Comparison of ENCODE assay signal across 7 mouse cellular contexts in genomic region chr16:49766326-49766725, GRCm38 (mm10). TPM values are rescaled to one million over a fixed set of nuclear protein-coding genes. Genes with fewer than 3 reads are reported as not detected.
A peak's percentile ranks its signal among the peaks of the same experiment; 100 is the strongest.
DNase-seq lines count a peak whose midpoint lies in the region; ATAC-seq and TF ChIP-seq lines count a peak whose summit lies in the region.

No protein-coding gene starts in this region.

- no peak for ATAC-seq in limb, embryonic 14.5 days (ENCODE audit: low FRiP score, low read depth)
- ATAC-seq in erythroblast, adult 5-6 weeks (replicated peaks; ENCODE audit: low FRiP score, poor library complexity, severe bottlenecking): peak; percentile 84
- ATAC-seq in liver, embryonic 15.5 days (ENCODE audit: insufficient read depth): peak; percentile 41; the same call in 1 of the 2 replicates
- ATAC-seq in stomach, postnatal 0 days (ENCODE audit: low FRiP score, low TSS enrichment): no peak

- TF ChIP-seq POLR2A in limb, embryonic 14.5 days (IDR thresholded peaks at IDR 0.05; ENCODE audit: borderline replicate concordance, extremely low read depth, insufficient read depth, insufficient read length): no peak

- H3K9me3 ChIP-seq in limb, embryonic 14.5 days (ENCODE audit: control insufficient read depth, low read length): no peaks in the 10 kb centered on the region
- H3K9me3 ChIP-seq in limb, embryonic 10.5 days (replicated peaks): no peaks in the 10 kb centered on the region
- H3K9me3 ChIP-seq in liver, embryonic 15.5 days (replicated peaks): no peaks in the 10 kb centered on the region
- no peaks in the 10 kb centered on the region for H3K9me3 ChIP-seq in stomach, postnatal 0 days (ENCODE audit: control insufficient read depth, low read length)

- WGBS in limb, embryonic 14.5 days: 67% methylated on average over 3 of the region's 3 CpGs
- WGBS in limb, embryonic 10.5 days: 69% methylated on average over 3 of the region's 3 CpGs
- WGBS in liver, embryonic 15.5 days (ENCODE audit: insufficient replicate concordance): 16% methylated on average over 3 of the region's 3 CpGs
- WGBS in stomach, postnatal 0 days: 57% methylated on average over 3 of the region's 3 CpGs

- no peak for TF ChIP-seq EP300 in stomach, postnatal 0 days (optimal IDR thresholded peaks at IDR 0.05)

- H3K27ac ChIP-seq in limb, embryonic 14.5 days (replicated peaks; ENCODE audit: low read depth, low read length): no peak overlapping the region
- no peak overlapping the region for H3K27ac ChIP-seq in limb, embryonic 10.5 days
- H3K27ac ChIP-seq in liver, embryonic 15.5 days (replicated peaks): peak overlapping the region; percentile 81
- H3K27ac ChIP-seq in stomach, postnatal 0 days (replicated peaks): no peak overlapping the region

- H3K27me3 ChIP-seq in limb, embryonic 14.5 days (ENCODE audit: control insufficient read depth, insufficient read depth, low read length): no peaks in the 10 kb centered on the region
- no peaks in the 10 kb centered on the region for H3K27me3 ChIP-seq in limb, embryonic 10.5 days (ENCODE audit: low read depth, poor library complexity, severe bottlenecking)
- H3K27me3 ChIP-seq in liver, embryonic 15.5 days: no peaks in the 10 kb centered on the region
- no peaks in the 10 kb centered on the region for H3K27me3 ChIP-seq in stomach, postnatal 0 days (ENCODE audit: control insufficient read depth, insufficient read depth, low read length)

- peak; percentile 73 for TF ChIP-seq CTCF in stomach, postnatal 0 days (IDR thresholded peaks at IDR 0.05; ENCODE audit: low read depth)

- no peak overlapping the region for H3K4me2 ChIP-seq in limb, embryonic 14.5 days (replicated peaks; ENCODE audit: low read depth, low read length, severe bottlenecking)
- no peak overlapping the region for H3K4me2 ChIP-seq in liver, embryonic 15.5 days
- H3K4me2 ChIP-seq in stomach, postnatal 0 days (replicated peaks; ENCODE audit: low read depth): no peak overlapping the region

- peaks cover 8% of the 10 kb centered on the region for H3K36me3 ChIP-seq in limb, embryonic 14.5 days (ENCODE audit: control insufficient read depth, insufficient read depth, low read length)
- H3K36me3 ChIP-seq in limb, embryonic 10.5 days: no peaks in the 10 kb centered on the region
- no peaks in the 10 kb centered on the region for H3K36me3 ChIP-seq in liver, embryonic 15.5 days (replicated peaks)
- no peaks in the 10 kb centered on the region for H3K36me3 ChIP-seq in stomach, postnatal 0 days (ENCODE audit: control insufficient read depth, insufficient read depth, low read length)

- H3K9ac ChIP-seq in limb, embryonic 14.5 days (ENCODE audit: low read depth, low read length, severe bottlenecking): no peak overlapping the region
- H3K9ac ChIP-seq in liver, embryonic 15.5 days: 0 out of 2 replicates have a peak overlapping the region, but pooled peaks have one; percentile 5
- H3K9ac ChIP-seq in stomach, postnatal 0 days (ENCODE audit: low read length): no peak overlapping the region

- H3K4me1 ChIP-seq in limb, embryonic 14.5 days (ENCODE audit: control insufficient read depth, insufficient read depth, low read length): no peaks in the 10 kb centered on the region
- no peaks in the 10 kb centered on the region for H3K4me1 ChIP-seq in limb, embryonic 10.5 days
- H3K4me1 ChIP-seq in liver, embryonic 15.5 days (replicated peaks): peaks cover 56% of the 10 kb centered on the region
- no peaks in the 10 kb centered on the region for H3K4me1 ChIP-seq in stomach, postnatal 0 days (replicated peaks; ENCODE audit: control insufficient read depth, insufficient read depth)

- no peak overlapping the region for H3K4me3 ChIP-seq in limb, embryonic 14.5 days (replicated peaks; ENCODE audit: low read length)
- H3K4me3 ChIP-seq in limb, embryonic 10.5 days: no peak overlapping the region
- H3K4me3 ChIP-seq in liver, embryonic 15.5 days (replicated peaks): no peak overlapping the region
- H3K4me3 ChIP-seq in stomach, postnatal 0 days (ENCODE audit: low read depth, low read length): no peak overlapping the region

- peak; percentile 40 for DNase-seq in limb, embryonic 14.5 days (ENCODE audit: low spot score)
- no peak for DNase-seq in limb, embryonic 10.5 days (ENCODE audit: low spot score)
- peak; percentile 53 for DNase-seq in adipocyte (ENCODE audit: low spot score)
- no peak for DNase-seq in stomach, postnatal 0 days (ENCODE audit: low spot score)
- DNase-seq in frontal cortex, postnatal 25 days (ENCODE audit: low spot score in 2 of 2): no peak

RNA-seq across cellular contexts. Expression of gene Cd47, which starts 34.0 kb away (rescaled TPM):
- polyA plus RNA-seq in limb, embryonic 14.5 days (2012; rRNA removed): 29.5 and 34.5 TPM in 2 replicates
- 89.2 and 91.0 TPM in 2 replicates for polyA plus RNA-seq in limb, embryonic 14.5 days (2014; fragmentation: Nextera tagmentation; extraction: Ambion mirVana)
- 21.3 and 26.6 TPM in 2 replicates for polyA plus RNA-seq in limb, embryonic 10.5 days (2016; fragmentation: Nextera tagmentation; extraction: Ambion mirVana)
- 738 and 836 TPM in 2 replicates for total RNA-seq in erythroblast, adult 5-6 weeks (2015; ENCODE audit: low replicate concordance)
- total RNA-seq in erythroblast, adult 5-6 weeks (2017; ENCODE audit: low replicate concordance): 851 and 940 TPM in 2 replicates
- 266 and 301 TPM in 2 replicates for polyA plus RNA-seq in liver, embryonic 15.5 days (2015; fragmentation: Nextera tagmentation; extraction: Ambion mirVana)
- 95.2 and 100 TPM in 2 replicates for polyA plus RNA-seq in stomach, postnatal 0 days (2015; fragmentation: Nextera tagmentation; extraction: Ambion mirVana)

Comparison
In these comparisons a context has a peak if more than half of its experiments do, and no peak if none do; other contexts are left out.
1. DNase-seq: peak in limb, embryonic 14.5 days (single experiment) and adipocyte (single experiment); none in limb, embryonic 10.5 days (single experiment), stomach, postnatal 0 days (single experiment) and frontal cortex, postnatal 25 days (0 of 2).
2. ATAC-seq: peak in erythroblast, adult 5-6 weeks (single experiment) and liver, embryonic 15.5 days (single experiment); none in limb, embryonic 14.5 days (single experiment) and stomach, postnatal 0 days (single experiment).